Comparison of ENCODE assay signal across 8 mouse cellular contexts in genomic region chr17:21450138-21450704, GRCm38 (mm10). TPM values are rescaled to one million over a fixed set of nuclear protein-coding genes. Genes with fewer than 3 reads are reported as not detected.
DNase-seq lines count a peak whose midpoint lies in the region; ATAC-seq and TF ChIP-seq lines count a peak whose summit lies in the region.

Gene Zfp51 (plus strand): TSS chr17:21450374.

- H3K4me3 ChIP-seq in G1E (ENCODE audit: low read depth, low read length): peak within 1 kb of the TSS; percentile 82
- peak within 1 kb of the TSS; percentile 87 for H3K4me3 ChIP-seq in forebrain, embryonic 16.5 days (replicated peaks; ENCODE audit: low read length)
- peak within 1 kb of the TSS; percentile 61 for H3K4me3 ChIP-seq in layer of hippocampus, adult 2 months
- H3K4me3 ChIP-seq in lung, embryonic 14.5 days (ENCODE audit: low read depth, low read length): peak within 1 kb of the TSS; percentile 58
- H3K4me3 ChIP-seq in olfactory bulb, adult 2 months (ENCODE audit: insufficient read depth, low read depth, low read length): peak within 1 kb of the TSS; percentile 85
- peak within 1 kb of the TSS; percentile 97 for H3K4me3 ChIP-seq in thymus, adult 2 months (ENCODE audit: control insufficient read depth, insufficient read depth, low read length)

- peak within 1 kb of the TSS; percentile 75 for H3K4me2 ChIP-seq in forebrain, embryonic 16.5 days (ENCODE audit: low read length)
- H3K4me2 ChIP-seq in lung, embryonic 14.5 days: peak within 1 kb of the TSS; percentile 60

- peak; percentile 84 for DNase-seq in G1E (ENCODE audit: low spot score)
- peak; percentile 81 to 86 for DNase-seq in cerebellum, adult 18-20 months
- DNase-seq in heart, postnatal 36 days: peak; percentile 92 to 94
- DNase-seq in layer of hippocampus, adult 2 months (ENCODE audit: low spot score in 2 of 2): peak; percentile 83 to 88
- DNase-seq in lung, embryonic 14.5 days: peak; percentile 96
- peak; percentile 92 for DNase-seq in thymus, adult 2 months

- 1% methylated on average over 26 of the region's 26 CpGs for WGBS in forebrain, embryonic 16.5 days
- WGBS in lung, embryonic 14.5 days: under 1% methylated on average over 26 of the region's 26 CpGs
- under 1% methylated on average over 26 of the region's 26 CpGs for WGBS in olfactory bulb, adult 2 months
- under 1% methylated on average over 26 of the region's 26 CpGs for WGBS in thymus, adult 2 months

- peak within 1 kb of the TSS; percentile 87 for H3K27ac ChIP-seq in forebrain, embryonic 16.5 days (ENCODE audit: low read length)
- peak within 1 kb of the TSS; percentile 84 for H3K27ac ChIP-seq in layer of hippocampus, adult 2 months
- H3K27ac ChIP-seq in lung, embryonic 14.5 days (ENCODE audit: low read depth): peak within 1 kb of the TSS; percentile 90
- peak within 1 kb of the TSS; percentile 80 for H3K27ac ChIP-seq in olfactory bulb, adult 2 months (ENCODE audit: insufficient read depth, low read depth, low read length)
- H3K27ac ChIP-seq in thymus, adult 2 months (ENCODE audit: control insufficient read depth, insufficient read depth, low read length): peak within 1 kb of the TSS; percentile 92

- peaks cover 18% of the 10 kb centered on the region for H3K36me3 ChIP-seq in G1E (replicated peaks)
- H3K36me3 ChIP-seq in forebrain, embryonic 16.5 days (ENCODE audit: control insufficient read depth, insufficient read depth): no peaks in the 10 kb centered on the region
- H3K36me3 ChIP-seq in lung, embryonic 14.5 days (ENCODE audit: insufficient read depth): no peaks in the 10 kb centered on the region
- no peaks in the 10 kb centered on the region for H3K36me3 ChIP-seq in thymus, adult 2 months (ENCODE audit: control insufficient read depth, insufficient read depth, low read length)

- intact Hi-C loops in heart, postnatal 36 days (cut with DNase I): loop anchor here (1.0 to 2.0 kb wide), 3 partner anchors 37 to 84 kb away; no protein-coding TSS in a partner anchor

- TF ChIP-seq POLR2A in olfactory bulb, adult 2 months (IDR thresholded peaks at IDR 0.05; ENCODE audit: insufficient read depth, low read depth, low read length): peak; percentile 21; the same call in 1 of the 2 replicates
- TF ChIP-seq POLR2A in thymus, adult 2 months (IDR thresholded peaks at IDR 0.05; ENCODE audit: control insufficient read depth, extremely low read depth, insufficient read depth, low read length, poor library complexity): peak; percentile 87

- peak; percentile 99 for ATAC-seq in G1E (ENCODE audit: extremely low read depth, insufficient number of reproducible peaks, low FRiP score, poor library complexity, severe bottlenecking)
- ATAC-seq in forebrain, embryonic 16.5 days: peak; percentile 98
- peak; percentile 100 for ATAC-seq in lung, embryonic 14.5 days (ENCODE audit: insufficient read depth)

- TF ChIP-seq CTCF in G1E (IDR thresholded peaks at IDR 0.05; ENCODE audit: low read depth, low read length): no peak
- no peak for TF ChIP-seq CTCF in layer of hippocampus, adult 2 months (conservative IDR thresholded peaks at IDR 0.05)
- no peak for TF ChIP-seq CTCF in lung, embryonic 14.5 days (IDR thresholded peaks at IDR 0.05; ENCODE audit: low read depth)
- no peak for TF ChIP-seq CTCF in olfactory bulb, adult 2 months (IDR thresholded peaks at IDR 0.05; ENCODE audit: insufficient read depth, low read depth, low read length)
- 0 out of 2 replicates have a peak, but pooled peaks have one; percentile 29 for TF ChIP-seq CTCF in thymus, adult 2 months (IDR thresholded peaks at IDR 0.05; ENCODE audit: borderline replicate concordance, control insufficient read depth, extremely low read depth, insufficient read depth, low read length, poor library complexity)

- H3K27me3 ChIP-seq in G1E (ENCODE audit: insufficient read depth, low read length): peaks cover 9% of the 10 kb centered on the region
- no peaks in the 10 kb centered on the region for H3K27me3 ChIP-seq in forebrain, embryonic 16.5 days (replicated peaks; ENCODE audit: control insufficient read depth, insufficient read depth, low read length)
- H3K27me3 ChIP-seq in lung, embryonic 14.5 days (ENCODE audit: insufficient read depth, low read length): no peaks in the 10 kb centered on the region
- no peaks in the 10 kb centered on the region for H3K27me3 ChIP-seq in thymus, adult 2 months (ENCODE audit: control insufficient read depth, insufficient read depth, low read length)

- H3K9ac ChIP-seq in forebrain, embryonic 16.5 days (replicated peaks; ENCODE audit: low read depth, low read length): peak within 1 kb of the TSS; percentile 62
- H3K9ac ChIP-seq in lung, embryonic 14.5 days: peak within 1 kb of the TSS; percentile 56

- no peaks in the 10 kb centered on the region for H3K9me3 ChIP-seq in G1E (replicated peaks)
- H3K9me3 ChIP-seq in forebrain, embryonic 16.5 days (ENCODE audit: control insufficient read depth, low read length): no peaks in the 10 kb centered on the region
- H3K9me3 ChIP-seq in lung, embryonic 14.5 days (ENCODE audit: low read depth, low read length): no peaks in the 10 kb centered on the region

- H3K4me1 ChIP-seq in G1E (ENCODE audit: insufficient read depth, low read depth, low read length): peaks cover 12% of the 10 kb centered on the region
- H3K4me1 ChIP-seq in forebrain, embryonic 16.5 days (replicated peaks; ENCODE audit: control insufficient read depth, insufficient read depth, low read length): peaks cover 5% of the 10 kb centered on the region
- 0 out of 2 replicates have a peak, but pooled peaks cover 5% of the 10 kb centered on the region for H3K4me1 ChIP-seq in lung, embryonic 14.5 days (ENCODE audit: insufficient read depth)
- H3K4me1 ChIP-seq in olfactory bulb, adult 2 months (ENCODE audit: control insufficient read depth, insufficient read depth, low read length): 0 out of 2 replicates have a peak, but pooled peaks cover 2% of the 10 kb centered on the region
- peaks cover 3% of the 10 kb centered on the region for H3K4me1 ChIP-seq in thymus, adult 2 months (replicated peaks; ENCODE audit: control insufficient read depth, insufficient read depth, low read length)

RNA-seq across cellular contexts. Expression of gene Zfp51, which starts in this region (rescaled TPM):
- total RNA-seq in G1E (2014; fragmentation: Nextera tagmentation) (21.5 and 25.3 TPM in 2 replicates), G1E (2017) (14.9 and 16.6 TPM in 2 replicates)
- 0.65 and 0.88 TPM in 2 replicates for polyA plus RNA-seq in G1E (2012)
- polyA plus RNA-seq in forebrain, embryonic 16.5 days (2015; fragmentation: Nextera tagmentation; extraction: Ambion mirVana): 13.0 and 16.0 TPM in 2 replicates
- total RNA-seq in heart, postnatal 36 days (2021): 1 to 10 TPM; 6.8 to 7.4 TPM
- total RNA-seq in layer of hippocampus, adult 2 months (2021): 1 to 10 TPM; 3.7 to 3.8 TPM
- 12.1 and 13.4 TPM in 2 replicates for polyA plus RNA-seq in lung, embryonic 14.5 days (2014; fragmentation: Nextera tagmentation; extraction: Ambion mirVana)
- polyA plus RNA-seq in olfactory bulb, adult 2 months (2012; ENCODE audit: insufficient read depth, insufficient read length, low replicate concordance, missing spikeins): not detected in 2 replicates
- 2.0 and 2.7 TPM in 2 replicates for polyA plus RNA-seq in thymus, adult 2 months (2012; rRNA removed)

Comparison
In these comparisons a context has a peak if more than half of its experiments do, and no peak if none do; other contexts are left out.
1. Peak in every context shown above with its lines: DNase-seq, ATAC-seq, H3K4me3 ChIP-seq and H3K27ac ChIP-seq.